Mouse (Mus musculus): ENCODE data around the gene Sbk1. TPM values are rescaled to one million over a fixed set of nuclear protein-coding genes. Genes with fewer than 3 reads are reported as not detected.
"Not testable (repeated sequence)": the region's sequence is repeated elsewhere in the genome, so short reads cannot be mapped to it uniquely, and the experiment has no call there.

Gene Sbk1
- polyA plus RNA-seq, 1 experiment from 2014 or later: 12.1 TPM

GRCm38 (mm10) chr7:126281876-126282682 lies 9.7 kb downstream of the Sbk1 start:
- no peaks in the 10 kb centered on the region for H3K36me3 ChIP-seq (ENCODE audit: control insufficient read depth, insufficient read depth)
- no peak overlapping the region for H3K27ac ChIP-seq (ENCODE audit: low read length)

GRCm38 (mm10) chr7:126282683-126282990 lies 10.2 kb downstream of the Sbk1 start:
- H3K4me2 ChIP-seq (ENCODE audit: low read depth, low read length); H3K27me3 ChIP-seq (ENCODE audit: control insufficient read depth, insufficient read depth, low read length); H3K4me3 ChIP-seq (ENCODE audit: low read length); H3K9me3 ChIP-seq (replicated peaks; ENCODE audit: control insufficient read depth, low read length); H3K27ac ChIP-seq (ENCODE audit: low read length); H3K36me3 ChIP-seq (ENCODE audit: control insufficient read depth, insufficient read depth); ATAC-seq (replicated peaks; ENCODE audit: extremely low read depth, insufficient read depth, low FRiP score); H3K9ac ChIP-seq (ENCODE audit: low read length): not testable (repeated sequence)
- 75% methylated on average over 7 of the region's 8 CpGs for WGBS
- peaks cover 26% of the 10 kb centered on the region for H3K4me1 ChIP-seq (ENCODE audit: control insufficient read depth, insufficient read depth, low read length)

More at GRCm38 (mm10) chr7:126281876-126282682, 9.7 kb downstream of the Sbk1 start:
- no peaks in the 10 kb centered on the region for H3K9me3 ChIP-seq (replicated peaks; ENCODE audit: control insufficient read depth, low read length)
- no peak overlapping the region for H3K4me2 ChIP-seq (ENCODE audit: low read depth, low read length)
- peaks cover 24% of the 10 kb centered on the region for H3K4me1 ChIP-seq (ENCODE audit: control insufficient read depth, insufficient read depth, low read length)
- no peak for ATAC-seq (replicated peaks; ENCODE audit: extremely low read depth, insufficient read depth, low FRiP score)
- H3K4me3 ChIP-seq (ENCODE audit: low read length): no peak overlapping the region
- WGBS: 79% methylated on average over 16 of the region's 16 CpGs
- no peaks in the 10 kb centered on the region for H3K27me3 ChIP-seq (ENCODE audit: control insufficient read depth, insufficient read depth, low read length)
- H3K9ac ChIP-seq (ENCODE audit: low read length): no peak overlapping the region

GRCm38 (mm10) chr7:126284021-126284420 lies 11.6 kb downstream of the Sbk1 start:
- Histone ChIP-seq H3K36me3 (ENCODE audit: control insufficient read depth, insufficient read depth) (no peaks in the 10 kb centered on the region), H3K27me3 (ENCODE audit: control insufficient read depth, insufficient read depth, low read length) (no peaks in the 10 kb centered on the region), H3K27ac (ENCODE audit: low read length) (no peak overlapping the region), H3K9me3 (replicated peaks; ENCODE audit: control insufficient read depth, low read length) (no peaks in the 10 kb centered on the region), H3K9ac (ENCODE audit: low read length) (no peak overlapping the region), H3K4me3 (ENCODE audit: low read length) (no peak overlapping the region), H3K4me2 (ENCODE audit: low read depth, low read length) (no peak overlapping the region), H3K4me1 (ENCODE audit: control insufficient read depth, insufficient read depth, low read length) (peaks cover 35% of the 10 kb centered on the region)
- ATAC-seq (replicated peaks; ENCODE audit: extremely low read depth, insufficient read depth, low FRiP score): no peak
- WGBS: 87% methylated on average over 5 of the region's 5 CpGs

- H3K4me3 ChIP-seq (ENCODE audit: low read length): no peak overlapping the region
- H3K4me1 ChIP-seq (ENCODE audit: control insufficient read depth, insufficient read depth, low read length): peaks cover 35% of the 10 kb centered on the region
- no peaks in the 10 kb centered on the region for H3K36me3 ChIP-seq (ENCODE audit: control insufficient read depth, insufficient read depth)
- peak overlapping the region; percentile 20; the same call in 1 of the 2 replicates for H3K27ac ChIP-seq (ENCODE audit: low read length)
- H3K27me3 ChIP-seq (ENCODE audit: control insufficient read depth, insufficient read depth, low read length): no peaks in the 10 kb centered on the region
- no peak overlapping the region for H3K4me2 ChIP-seq (ENCODE audit: low read depth, low read length)
- no peak overlapping the region for H3K9ac ChIP-seq (ENCODE audit: low read length)
- WGBS: 73% methylated on average over 4 of the region's 4 CpGs
- no peaks in the 10 kb centered on the region for H3K9me3 ChIP-seq (replicated peaks; ENCODE audit: control insufficient read depth, low read length)
- peak; percentile 4; the same call in 1 of the 2 replicates for ATAC-seq (replicated peaks; ENCODE audit: extremely low read depth, insufficient read depth, low FRiP score)
These were observed 12.0 kb downstream of the Sbk1 start for GRCm38 (mm10) chr7:126284441-126284840.

- no peaks in the 10 kb centered on the region for H3K36me3 ChIP-seq (ENCODE audit: control insufficient read depth, insufficient read depth)
- peak overlapping the region; percentile 50 for H3K27ac ChIP-seq (ENCODE audit: low read length)
- no peak overlapping the region for H3K4me3 ChIP-seq (ENCODE audit: low read length)
- no peak overlapping the region for H3K4me2 ChIP-seq (ENCODE audit: low read depth, low read length)
- no peaks in the 10 kb centered on the region for H3K27me3 ChIP-seq (ENCODE audit: control insufficient read depth, insufficient read depth, low read length)
- no peaks in the 10 kb centered on the region for H3K9me3 ChIP-seq (replicated peaks; ENCODE audit: control insufficient read depth, low read length)
- WGBS: 27% methylated on average over 4 of the region's 4 CpGs
- H3K9ac ChIP-seq (ENCODE audit: low read length): no peak overlapping the region
- ATAC-seq (replicated peaks; ENCODE audit: extremely low read depth, insufficient read depth, low FRiP score): peak; percentile 52
- peaks cover 35% of the 10 kb centered on the region for H3K4me1 ChIP-seq (ENCODE audit: control insufficient read depth, insufficient read depth, low read length)
These were observed 12.4 kb downstream of the Sbk1 start for GRCm38 (mm10) chr7:126284865-126285264.

- Histone ChIP-seq H3K27ac (ENCODE audit: low read length) (peak overlapping the region; percentile 50), H3K4me1 (ENCODE audit: control insufficient read depth, insufficient read depth, low read length) (peaks cover 34% of the 10 kb centered on the region), H3K4me3 (ENCODE audit: low read length) (no peak overlapping the region), H3K9ac (ENCODE audit: low read length) (no peak overlapping the region), H3K4me2 (ENCODE audit: low read depth, low read length) (no peak overlapping the region), H3K9me3 (replicated peaks; ENCODE audit: control insufficient read depth, low read length) (no peaks in the 10 kb centered on the region), H3K36me3 (ENCODE audit: control insufficient read depth, insufficient read depth) (no peaks in the 10 kb centered on the region), H3K27me3 (ENCODE audit: control insufficient read depth, insufficient read depth, low read length) (no peaks in the 10 kb centered on the region)
- ATAC-seq (replicated peaks; ENCODE audit: extremely low read depth, insufficient read depth, low FRiP score): peak; percentile 19; the same call in 1 of the 2 replicates
- WGBS: 60% methylated on average over 12 of the region's 12 CpGs
These were observed 13.1 kb downstream of the Sbk1 start for GRCm38 (mm10) chr7:126285293-126286211.

- Histone ChIP-seq H3K9me3 (replicated peaks; ENCODE audit: control insufficient read depth, low read length) (no peaks in the 10 kb centered on the region), H3K27me3 (ENCODE audit: control insufficient read depth, insufficient read depth, low read length) (no peaks in the 10 kb centered on the region), H3K27ac (ENCODE audit: low read length) (no peak overlapping the region), H3K4me2 (ENCODE audit: low read depth, low read length) (no peak overlapping the region), H3K9ac (ENCODE audit: low read length) (no peak overlapping the region), H3K36me3 (ENCODE audit: control insufficient read depth, insufficient read depth) (no peaks in the 10 kb centered on the region), H3K4me1 (ENCODE audit: control insufficient read depth, insufficient read depth, low read length) (peaks cover 33% of the 10 kb centered on the region), H3K4me3 (ENCODE audit: low read length) (no peak overlapping the region)
- 84% methylated on average over 2 of the region's 2 CpGs for WGBS
- no peak for ATAC-seq (replicated peaks; ENCODE audit: extremely low read depth, insufficient read depth, low FRiP score)
These were observed 13.9 kb downstream of the Sbk1 start for GRCm38 (mm10) chr7:126286311-126286710.

- Histone ChIP-seq H3K9me3 (replicated peaks; ENCODE audit: control insufficient read depth, low read length) (no peaks in the 10 kb centered on the region), H3K27me3 (ENCODE audit: control insufficient read depth, insufficient read depth, low read length) (no peaks in the 10 kb centered on the region), H3K4me2 (ENCODE audit: low read depth, low read length) (no peak overlapping the region), H3K4me1 (ENCODE audit: control insufficient read depth, insufficient read depth, low read length) (peaks cover 33% of the 10 kb centered on the region), H3K9ac (ENCODE audit: low read length) (no peak overlapping the region), H3K4me3 (ENCODE audit: low read length) (no peak overlapping the region), H3K27ac (ENCODE audit: low read length) (no peak overlapping the region), H3K36me3 (ENCODE audit: control insufficient read depth, insufficient read depth) (peaks cover 7% of the 10 kb centered on the region)
- WGBS: 44% methylated on average over 10 of the region's 10 CpGs
- no peak for ATAC-seq (replicated peaks; ENCODE audit: extremely low read depth, insufficient read depth, low FRiP score)
These were observed 15.2 kb downstream of the Sbk1 start for GRCm38 (mm10) chr7:126287493-126288103.

Measured in heart, embryonic 16.5 days (tissue).